Mouse (Mus musculus): ENCODE measurements around the gene Gm49369.

- TF ChIP-seq CTCF (IDR thresholded peaks at IDR 0.05; ENCODE audit: borderline replicate concordance, insufficient read depth, low read length) = no peak
- TF ChIP-seq POLR2A (IDR thresholded peaks at IDR 0.05; ENCODE audit: low read depth, low read length) = no peak
These were observed 25.5 kb upstream of the Gm49369 start for GRCm38 (mm10) chr7:142407935-142408334.
